Mouse (Mus musculus) lung, adult 18-20 months (tissue): ENCODE measurements around the gene Olfr622.

Source experiments
- DNase-seq, 2 experiments: peaks; one replicate each; pipeline ENCODE4 v3.0.0; 2022; ENCODE audit warnings: mixed read lengths in 2 of 2

Olfr622 gene

DNA sequence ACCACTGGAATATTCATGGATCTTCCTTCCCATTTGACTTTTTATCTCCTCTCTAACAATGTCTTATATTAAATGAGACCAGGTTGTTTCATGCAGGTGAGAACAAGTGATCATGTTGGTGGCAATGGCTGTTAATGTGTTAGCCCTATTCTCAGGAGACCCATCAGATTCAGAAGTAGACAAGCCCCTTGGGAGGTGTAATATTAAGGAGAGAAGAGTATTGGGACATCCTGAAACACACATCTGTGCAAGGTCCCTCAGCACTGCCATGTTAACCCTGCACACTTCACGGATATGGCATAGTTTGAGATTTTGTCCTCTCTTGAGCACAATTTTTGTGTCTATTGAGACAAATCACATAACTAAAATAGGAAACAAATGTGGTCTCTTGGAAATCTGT lies at the start of gene Olfr622:
Olfr622 (minus strand) TSS at position 101 of the 400 bp plus-strand sequence.
- no peak for DNase-seq

- DNase-seq, result no peak
Observed at GRCm38 (mm10) chr7:103682420-103682819, 39.9 kb upstream of the Olfr622 start, which contains the start of gene Olfr625-ps1. Gene Olfr625-ps1 (plus strand): TSS chr7:103682720.

- DNase-seq, result no peak
Observed at GRCm38 (mm10) chr7:103671091-103671490, 28.6 kb upstream of the Olfr622 start, which contains the start of gene Olfr624. Gene Olfr624 (minus strand): TSS chr7:103671191.

DNA sequence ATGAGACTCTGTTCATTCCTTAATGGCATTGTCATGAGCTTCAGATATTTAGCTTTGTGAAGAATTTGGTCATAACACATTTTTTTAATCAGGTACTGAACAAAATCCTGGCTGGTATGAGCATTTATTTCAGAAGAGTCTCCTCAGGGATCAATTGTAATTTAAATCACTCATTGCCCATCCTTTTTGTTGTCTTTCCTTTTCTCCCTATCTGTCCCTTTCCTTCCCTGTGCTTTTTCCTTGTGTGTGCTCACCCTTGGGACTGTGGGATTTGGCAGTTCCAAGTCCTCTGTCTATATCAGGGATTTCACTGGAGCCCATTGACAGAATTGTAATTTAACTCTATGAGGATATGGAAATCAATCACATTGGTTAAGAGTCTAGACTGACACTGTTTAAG lies 21.1 kb upstream of the Olfr622 start, which contains the start of gene Olfr623:
Olfr623 (minus strand) TSS at position 101 of the 400 bp plus-strand sequence.
- no peak for DNase-seq

GRCm38 (mm10) chr7:103644070-103644469 lies 1.6 kb upstream of the Olfr622 start:
- no peak for DNase-seq

GRCm38 (mm10) chr7:103636795-103637194 lies 5.7 kb downstream of the Olfr622 start:
- no peak for DNase-seq

DNA sequence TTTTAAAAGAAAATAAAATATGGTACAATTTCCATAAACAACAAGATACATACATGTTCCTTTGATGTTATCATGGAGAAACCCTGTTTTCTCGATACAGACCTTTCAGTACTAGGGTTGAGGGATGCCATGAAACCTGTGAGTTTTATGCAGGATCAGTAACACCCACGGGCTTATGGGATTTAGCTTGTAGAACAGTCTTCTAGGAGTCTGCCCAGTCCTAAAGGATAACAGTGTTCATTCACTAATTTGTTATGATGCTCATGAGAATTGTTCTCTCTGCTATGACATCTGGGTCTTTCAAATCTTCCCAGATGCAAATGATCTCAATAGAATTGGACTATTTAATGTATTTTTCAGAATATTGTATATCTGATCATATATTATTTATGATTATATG lies 30.1 kb downstream of the Olfr622 start, which contains the start of gene Olfr620:
Olfr620 (minus strand) TSS at position 101 of the 400 bp plus-strand sequence.
- DNase-seq, result no peak

GRCm38 (mm10) chr7:103607425-103607824 lies 35.1 kb downstream of the Olfr622 start:
- no peak for DNase-seq

DNA sequence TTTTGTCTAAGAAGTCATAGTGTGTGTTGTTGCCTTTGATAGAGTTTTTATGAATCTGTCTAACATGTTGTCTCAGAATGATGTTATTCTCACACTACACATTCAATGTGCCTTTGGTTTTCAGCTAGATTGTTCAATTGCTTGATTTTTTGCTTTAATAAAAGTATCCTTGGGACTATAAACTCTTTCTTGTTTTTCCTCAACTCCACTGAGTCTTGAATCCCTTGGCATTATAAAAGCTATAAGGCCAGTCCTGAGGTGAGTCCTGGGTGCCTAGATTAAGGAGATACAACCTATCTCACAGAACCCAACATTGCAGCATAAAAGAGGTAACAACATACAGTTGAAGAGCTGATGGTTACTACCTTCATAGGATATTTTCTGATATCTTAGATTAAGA lies 42.2 kb downstream of the Olfr622 start, which contains the start of gene Olfr619:
Olfr619 (plus strand) TSS at position 301 of the 400 bp plus-strand sequence.
- DNase-seq, result no peak

- DNase-seq, result no peak
Observed at GRCm38 (mm10) chr7:103589803-103590202, 52.7 kb downstream of the Olfr622 start, which contains the start of gene Olfr618. Gene Olfr618 (plus strand): TSS chr7:103590103.
